29 mouse cellular contexts compared by ENCODE assay signal in the genomic region with DNA sequence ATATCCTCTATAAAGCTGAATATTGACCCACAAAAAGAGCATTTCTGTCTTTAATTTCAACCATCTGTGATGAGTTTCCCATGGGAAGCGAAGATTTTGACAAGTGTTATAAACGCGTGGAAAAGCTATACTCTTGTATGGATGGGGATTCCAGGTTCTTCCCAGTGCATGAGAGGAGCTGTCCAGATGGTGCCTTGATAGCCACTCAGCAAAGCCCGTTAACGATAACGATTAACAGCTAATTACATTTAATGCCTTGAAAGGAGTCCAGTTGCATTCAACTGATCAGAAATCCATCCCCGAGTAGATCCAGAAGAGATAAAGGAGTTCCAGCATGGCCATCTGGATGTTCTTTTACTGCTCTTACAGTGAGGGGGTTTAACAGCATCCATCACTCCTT.
DNase-seq lines count a peak whose midpoint lies in the region; ATAC-seq lines count a peak whose summit lies in the region.
"Had no signal": no experiment of that assay in that cellular context is flagged by ENCODE, and none has a peak within 500 bp of the region (broad histone marks: within the 10 kb centered on the region; RNA-seq: fewer than 3 reads in every experiment).

No protein-coding gene starts in this region.

- H3K9ac ChIP-seq in embryonic facial prominence, embryonic 14.5 days (ENCODE audit: low read depth, low read length) = no peak overlapping the region
- no peak overlapping the region for H3K9ac ChIP-seq in forebrain, embryonic 15.5 days (replicated peaks)
- H3K9ac ChIP-seq: embryonic facial prominence, embryonic 13.5 days; heart, embryonic 13.5 days; hindbrain, embryonic 14.5 days had no signal

- H3K4me1 ChIP-seq in embryonic facial prominence, embryonic 14.5 days (ENCODE audit: control insufficient read depth, insufficient read depth, low read length) = no peaks in the 10 kb centered on the region
- H3K4me1 ChIP-seq in embryonic facial prominence, embryonic 10.5 days = no peaks in the 10 kb centered on the region
- H3K4me1 ChIP-seq in forebrain, embryonic 15.5 days = no peaks in the 10 kb centered on the region
- no peaks in the 10 kb centered on the region for H3K4me1 ChIP-seq in forebrain, embryonic 10.5 days
- H3K4me1 ChIP-seq: embryonic facial prominence, embryonic 13.5 days; heart, embryonic 10.5 days; heart, embryonic 13.5 days had no signal

- WGBS in embryonic facial prominence, embryonic 14.5 days = 59% methylated on average over 7 of the region's 7 CpGs
- 79% methylated on average over 7 of the region's 7 CpGs for WGBS in embryonic facial prominence, embryonic 10.5 days
- WGBS in forebrain, embryonic 15.5 days = 41% methylated on average over 7 of the region's 7 CpGs
- WGBS in forebrain, embryonic 10.5 days = 78% methylated on average over 7 of the region's 7 CpGs

- no peaks in the 10 kb centered on the region for H3K27me3 ChIP-seq in embryonic facial prominence, embryonic 14.5 days (replicated peaks; ENCODE audit: control insufficient read depth, insufficient read depth, low read length)
- no peaks in the 10 kb centered on the region for H3K27me3 ChIP-seq in embryonic facial prominence, embryonic 10.5 days (replicated peaks; ENCODE audit: low read depth, poor library complexity, severe bottlenecking)
- no peaks in the 10 kb centered on the region for H3K27me3 ChIP-seq in forebrain, embryonic 15.5 days
- H3K27me3 ChIP-seq in forebrain, embryonic 10.5 days (ENCODE audit: poor library complexity, severe bottlenecking) = no peaks in the 10 kb centered on the region
- H3K27me3 ChIP-seq: CH12.LX; embryonic facial prominence, embryonic 13.5 days; heart, embryonic 13.5 days; Patski had no signal

- no peak overlapping the region for H3K4me3 ChIP-seq in embryonic facial prominence, embryonic 14.5 days (ENCODE audit: low read depth, low read length)
- H3K4me3 ChIP-seq in embryonic facial prominence, embryonic 10.5 days = no peak overlapping the region
- H3K4me3 ChIP-seq in forebrain, embryonic 15.5 days = no peak overlapping the region
- H3K4me3 ChIP-seq in forebrain, embryonic 10.5 days = no peak overlapping the region
- H3K4me3 ChIP-seq: embryonic facial prominence, embryonic 13.5 days; heart, adult 2 months; heart, embryonic 10.5 days; heart, embryonic 13.5 days had no signal

- no peaks in the 10 kb centered on the region for H3K36me3 ChIP-seq in embryonic facial prominence, embryonic 14.5 days (ENCODE audit: control insufficient read depth, insufficient read depth, low read length)
- no peaks in the 10 kb centered on the region for H3K36me3 ChIP-seq in embryonic facial prominence, embryonic 10.5 days (replicated peaks)
- no peaks in the 10 kb centered on the region for H3K36me3 ChIP-seq in forebrain, embryonic 15.5 days
- H3K36me3 ChIP-seq in forebrain, embryonic 10.5 days (replicated peaks) = no peaks in the 10 kb centered on the region
- H3K36me3 ChIP-seq: embryonic facial prominence, embryonic 13.5 days; G1E; heart, embryonic 10.5 days; heart, embryonic 13.5 days had no signal

- DNase-seq in embryonic facial prominence, embryonic 14.5 days (ENCODE audit: low spot score) = peak; percentile 23
- DNase-seq in embryonic facial prominence, embryonic 10.5 days (ENCODE audit: low spot score) = no peak
- no peak for DNase-seq in forebrain, embryonic 10.5 days (ENCODE audit: extremely low spot score, low spot score)
- peak; percentile 1 for DNase-seq in mesoderm, embryonic 11.5 days (ENCODE audit: low read depth, low spot score)
- DNase-seq in right cerebral cortex, postnatal 10 days (ENCODE audit: low spot score in 2 of 2) = no peak
- no peak for DNase-seq in embryo, embryonic 9.5 days (ENCODE audit: extremely low spot score)
- DNase-seq: adrenal gland, postnatal 10 days; adrenal gland, postnatal 36 days; B cell, adult 2 months; cerebellum, adult 11 months; cerebellum, adult 2 months; cerebellum, adult 9-11 months; cerebellum, postnatal 25 days; gastrocnemius, postnatal 10 days; gastrocnemius, postnatal 36 days; heart, adult 2 months; heart, postnatal 14 days; heart, postnatal 4 days had no signal

- H3K9me3 ChIP-seq in embryonic facial prominence, embryonic 14.5 days (ENCODE audit: control insufficient read depth, low read length) = no peaks in the 10 kb centered on the region
- H3K9me3 ChIP-seq in embryonic facial prominence, embryonic 10.5 days = no peaks in the 10 kb centered on the region
- H3K9me3 ChIP-seq in forebrain, embryonic 15.5 days = no peaks in the 10 kb centered on the region
- H3K9me3 ChIP-seq in forebrain, embryonic 10.5 days = no peaks in the 10 kb centered on the region
- H3K9me3 ChIP-seq: embryonic facial prominence, embryonic 13.5 days; G1E; heart, embryonic 10.5 days; heart, embryonic 13.5 days had no signal

- no peak overlapping the region for H3K4me2 ChIP-seq in embryonic facial prominence, embryonic 14.5 days (ENCODE audit: low read depth, low read length)
- no peak overlapping the region for H3K4me2 ChIP-seq in forebrain, embryonic 15.5 days (replicated peaks)
- H3K4me2 ChIP-seq: embryonic facial prominence, embryonic 13.5 days; heart, embryonic 13.5 days; hindbrain, embryonic 14.5 days had no signal

- no peak for ATAC-seq in embryonic facial prominence, embryonic 14.5 days (ENCODE audit: low read depth)
- ATAC-seq in forebrain, embryonic 15.5 days (replicated peaks) = 0 out of 2 replicates have a peak, but pooled peaks have one; percentile 48
- ATAC-seq: hindbrain, postnatal 0 days; inflammation-experienced regulatory T-cells, adult 6 months; intestine, embryonic 16.5 days; Patski had no signal

- no peak overlapping the region for H3K27ac ChIP-seq in embryonic facial prominence, embryonic 14.5 days (replicated peaks; ENCODE audit: low read depth, low read length)
- no peak overlapping the region for H3K27ac ChIP-seq in embryonic facial prominence, embryonic 10.5 days (replicated peaks)
- no peak overlapping the region for H3K27ac ChIP-seq in forebrain, embryonic 15.5 days (replicated peaks)
- H3K27ac ChIP-seq in forebrain, embryonic 10.5 days = no peak overlapping the region
- H3K27ac ChIP-seq: embryonic facial prominence, embryonic 13.5 days; heart, adult 2 months; heart, embryonic 10.5 days; heart, embryonic 13.5 days; hindbrain, embryonic 14.5 days; hindbrain, postnatal 0 days had no signal

Comparison
In these comparisons a context has a peak if more than half of its experiments do, and no peak if none do; other contexts are left out.
1. DNase-seq: peak in embryonic facial prominence, embryonic 14.5 days (single experiment) and mesoderm, embryonic 11.5 days (single experiment); none in embryonic facial prominence, embryonic 10.5 days (single experiment), forebrain, embryonic 10.5 days (single experiment), right cerebral cortex, postnatal 10 days (0 of 2) and embryo, embryonic 9.5 days (single experiment).